Mouse (Mus musculus) MEL (cell line): ENCODE data around the gene Rtl8b. TPM values are rescaled to one million over a fixed set of nuclear protein-coding genes. Genes with fewer than 3 reads are reported as not detected.
"Not testable (repeated sequence)": the region's sequence is repeated elsewhere in the genome, so short reads cannot be mapped to it uniquely, and the experiment has no call there.

Experiments used
- DNase-seq: peaks from one replicate; pipeline ENCODE4 v3.0.0; 2011; ENCODE audit warnings: low read depth, low spot score
- H3K27ac ChIP-seq: 2 replicates; pipeline ENCODE4 v1.5.1; 2012; ENCODE audit warnings: low read depth, mild to moderate bottlenecking, control low read depth, low read length, moderate library complexity; ENCODE audit not compliant: control insufficient read depth
- H3K27me3 ChIP-seq, 2 experiments: fragments of 150-350 bp in 1 of 2; sonication (generic) in 1 of 2; 2 replicates each; pipeline ENCODE4 v1.6.1; 2012; ENCODE audit warnings: low read length in 2 of 2, mild to moderate bottlenecking in 2 of 2, improper control_type of control experiment in 1 of 2, moderate library complexity in 1 of 2; ENCODE audit not compliant: insufficient read depth in 2 of 2, control insufficient read depth in 1 of 2
- H3K36me3 ChIP-seq, 2 experiments: 2 replicates each; pipeline ENCODE4 v1.6.1; 2012 to 2014; ENCODE audit warnings: low read length in 2 of 2, improper control_type of control experiment in 1 of 2, inconsistent platforms in 1 of 2, mild to moderate bottlenecking in 1 of 2; ENCODE audit not compliant: insufficient read depth in 2 of 2, control insufficient read depth in 1 of 2
- H3K4me1 ChIP-seq, 2 experiments: fragments of 150-350 bp in 1 of 2; sonication (generic) in 1 of 2; 2 replicates each; pipeline ENCODE4 v1.6.1; 2012; ENCODE audit warnings: low read length in 2 of 2, improper control_type of control experiment in 1 of 2, mild to moderate bottlenecking in 1 of 2; ENCODE audit not compliant: insufficient read depth in 2 of 2, control insufficient read depth in 1 of 2
- H3K4me3 ChIP-seq, 2 experiments: fragments of 150-350 bp in 1 of 2; sonication (generic) in 1 of 2; 2 replicates each; pipeline ENCODE4 v1.5.1; 2012; ENCODE audit warnings: low read depth in 2 of 2, low read length in 2 of 2, mild to moderate bottlenecking in 2 of 2, moderate library complexity in 2 of 2, control low read depth in 1 of 2, improper control_type of control experiment in 1 of 2; ENCODE audit not compliant: control insufficient read depth in 1 of 2, insufficient read depth in 1 of 2
- H3K79me2 ChIP-seq: 2 replicates; pipeline ENCODE4 v1.6.1; 2012; ENCODE audit warnings: mild to moderate bottlenecking, low read length, moderate library complexity; ENCODE audit not compliant: control insufficient read depth, poor library complexity, insufficient read depth
- H3K9ac ChIP-seq: 2 replicates; pipeline ENCODE4 v1.6.1; 2012; ENCODE audit warnings: low read depth, mild to moderate bottlenecking, control low read depth, low read length, moderate library complexity; ENCODE audit not compliant: control insufficient read depth, poor library complexity, severe bottlenecking
- H3K9me3 ChIP-seq: fragments of 150-350 bp; sonication (generic); replicated peaks from 2 replicates; pipeline ENCODE4 v1.6.1; 2012; ENCODE audit warnings: mild to moderate bottlenecking, low read length, improper control_type of control experiment, moderate library complexity; ENCODE audit not compliant: insufficient read depth
- CHD1 ChIP-seq: IDR thresholded peaks from 2 replicates; pipeline ENCODE4 v1.6.1; 2012; ENCODE audit warnings: low read depth, mild to moderate bottlenecking, inconsistent platforms, low read length, improper control_type of control experiment
- CTCF ChIP-seq, 3 experiments: IDR thresholded peaks in 2 of 3; conservative IDR thresholded peaks in 1 of 3; 2 replicates each; pipeline ENCODE4 v1.5.1; 2011 to 2012; ENCODE audit warnings: low read length in 3 of 3, low read depth in 2 of 3, mild to moderate bottlenecking in 2 of 3, improper control_type of control experiment in 1 of 3, inconsistent platforms in 1 of 3, mixed read lengths in 1 of 3, moderate library complexity in 1 of 3; ENCODE audit not compliant: control insufficient read depth in 1 of 3, insufficient read depth in 1 of 3, poor library complexity in 1 of 3, severe bottlenecking in 1 of 3
- ETS1 ChIP-seq: IDR thresholded peaks from 2 replicates; pipeline ENCODE4 v1.6.1; 2012; ENCODE audit warnings: low read depth, mild to moderate bottlenecking, inconsistent platforms, low read length, improper control_type of control experiment, moderate library complexity
- HCFC1 ChIP-seq: IDR thresholded peaks from 2 replicates; pipeline ENCODE4 v1.6.1; 2012; ENCODE audit warnings: low read depth, mild to moderate bottlenecking, inconsistent platforms, low read length, improper control_type of control experiment, moderate library complexity
- MAZ ChIP-seq: IDR thresholded peaks from 2 replicates; pipeline ENCODE4 v1.6.1; 2012; ENCODE audit warnings: low read depth, mild to moderate bottlenecking, inconsistent platforms, low read length, improper control_type of control experiment
- RAD21 ChIP-seq: IDR thresholded peaks from 2 replicates; pipeline ENCODE4 v1.6.1; 2011; ENCODE audit warnings: mild to moderate bottlenecking, low read depth, low read length, improper control_type of control experiment
- SMC3 ChIP-seq: IDR thresholded peaks from 2 replicates; pipeline ENCODE4 v1.6.1; 2011; ENCODE audit warnings: low read depth, low read length, improper control_type of control experiment
- TAL1 ChIP-seq: IDR thresholded peaks from 2 replicates; pipeline ENCODE4 v1.6.1; 2012; ENCODE audit warnings: mild to moderate bottlenecking, inconsistent platforms, low read length, moderate library complexity, mixed read lengths
- USF1 ChIP-seq: IDR thresholded peaks from 2 replicates; pipeline ENCODE4 v1.6.1; 2014; ENCODE audit warnings: low read depth, mild to moderate bottlenecking, inconsistent platforms, low read length, improper control_type of control experiment, moderate library complexity
- USF2 ChIP-seq, 2 experiments: IDR thresholded peaks; 2 replicates each; pipeline ENCODE4 v1.6.1; 2011 to 2012; ENCODE audit warnings: improper control_type of control experiment in 2 of 2, low read length in 2 of 2, borderline replicate concordance in 1 of 2, inconsistent platforms in 1 of 2, low read depth in 1 of 2, mild to moderate bottlenecking in 1 of 2; ENCODE audit not compliant: insufficient read depth in 1 of 2
- ZMIZ1 ChIP-seq: IDR thresholded peaks from 2 replicates; pipeline ENCODE4 v1.6.1; 2012; ENCODE audit warnings: low read depth, mild to moderate bottlenecking, inconsistent platforms, low read length, improper control_type of control experiment, moderate library complexity
- polyA plus RNA-seq, 2 experiments: library from polyadenylated mRNA; stranded (reverse) in 1 of 2; unstranded in 1 of 2; fragments of >175 nt in 1 of 2; fragments of >200 nt in 1 of 2; gene quantifications; 2 replicates each; pipeline versions ENCODE4 v1.2.1 to v1.2.4; 2012; ENCODE audit warnings: low replicate concordance in 2 of 2, low read depth in 1 of 2; ENCODE audit not compliant: insufficient read length in 2 of 2, insufficient read depth in 1 of 2, missing spikeins in 1 of 2
- total RNA-seq: library from RNA; depleted of rRNA; stranded (reverse); fragments of 300-350 nt; gene quantifications from 2 replicates; pipeline ENCODE4 v1.2.3, GENCODE M21; 2012

The Rtl8b gene
- total and polyA plus RNA-seq, 3 experiments, result not detected

GRCm38 (mm10) chrX:53676943-53677342 is 6.7 kb upstream of the Rtl8b start:
- peak in 2 of 3 experiments; percentile 8 to 18; a peak in 2 of 6 replicates for TF ChIP-seq CTCF (IDR thresholded peaks at IDR 0.05 in 2 of 3, conservative IDR thresholded peaks at IDR 0.05 in 1 of 3; ENCODE audit: control insufficient read depth in 1 of 3, insufficient read depth in 1 of 3, low read depth in 2 of 3, low read length in 3 of 3, poor library complexity in 1 of 3, severe bottlenecking in 1 of 3)
- not testable (repeated sequence) for H3K79me2 ChIP-seq, H3K4me1 ChIP-seq, H3K36me3 ChIP-seq, H3K27me3 ChIP-seq, H3K27ac ChIP-seq, DNase-seq, H3K9ac ChIP-seq, H3K9me3 ChIP-seq, H3K4me3 ChIP-seq

GRCm38 (mm10) chrX:53670696-53671095 is 488 bp upstream of the Rtl8b start:
- H3K4me1 ChIP-seq, H3K9ac ChIP-seq, H3K79me2 ChIP-seq, DNase-seq, H3K9me3 ChIP-seq, H3K27ac ChIP-seq, H3K4me3 ChIP-seq, H3K36me3 ChIP-seq, H3K27me3 ChIP-seq: not testable (repeated sequence)

GRCm38 (mm10) chrX:53669557-53670270 is 494 bp downstream of the Rtl8b start:
- not testable (repeated sequence) for DNase-seq, H3K4me3 ChIP-seq, H3K9ac ChIP-seq

GRCm38 (mm10) chrX:53652917-53653316 is 17.3 kb downstream of the Rtl8b start:
- not testable (repeated sequence) for H3K4me1 ChIP-seq, H3K27ac ChIP-seq, H3K9ac ChIP-seq, H3K9me3 ChIP-seq, H3K27me3 ChIP-seq, H3K36me3 ChIP-seq, DNase-seq, H3K4me3 ChIP-seq, H3K79me2 ChIP-seq

More at GRCm38 (mm10) chrX:53669557-53670270, 494 bp downstream of the Rtl8b start:
- not testable (repeated sequence) for H3K36me3 ChIP-seq, H3K79me2 ChIP-seq, H3K27me3 ChIP-seq, H3K4me1 ChIP-seq, H3K9me3 ChIP-seq, H3K27ac ChIP-seq

GRCm38 (mm10) chrX:53645885-53646284 is 24.3 kb downstream of the Rtl8b start:
- H3K4me1 ChIP-seq, result no peaks in the 10 kb centered on the region
- no peaks in the 10 kb centered on the region for H3K27me3 ChIP-seq
- no peaks in the 10 kb centered on the region for H3K9me3 ChIP-seq
- H3K9ac ChIP-seq, result no peak overlapping the region
- H3K79me2 ChIP-seq, result no peaks in the 10 kb centered on the region
- no peak for DNase-seq
- no peak overlapping the region for H3K4me3 ChIP-seq
- TF ChIP-seq HCFC1 (no peak), ZMIZ1 (no peak), MAZ (no peak), SMC3 (no peak), CHD1 (no peak), RAD21 (no peak), USF1 (no peak), USF2 (IDR thresholded peaks at IDR 0.05; ENCODE audit: borderline replicate concordance in 1 of 2, insufficient read depth in 1 of 2, low read depth in 1 of 2, low read length in 2 of 2) (no peak), ETS1 (no peak), TAL1 (no peak)
- no peak overlapping the region for H3K27ac ChIP-seq
- no peaks in the 10 kb centered on the region for H3K36me3 ChIP-seq
